Mouse (Mus musculus) erythroblast, embryonic 14.5 days (primary cell): Measurements from ENCODE around the gene Stk32b. TPM values are rescaled to one million over a fixed set of nuclear protein-coding genes. Genes with fewer than 3 reads are reported as not detected.

Source experiments
- H3K27me3 ChIP-seq: 2 replicates; pipeline ENCODE4 v1.6.1; 2012; ENCODE audit warnings: inconsistent platforms; ENCODE audit not compliant: control insufficient read depth
- H3K36me3 ChIP-seq: 2 replicates; pipeline ENCODE4 v1.6.1; 2012; ENCODE audit warnings: mild to moderate bottlenecking, inconsistent platforms; ENCODE audit not compliant: control insufficient read depth
- H3K4me1 ChIP-seq: 2 replicates; pipeline ENCODE4 v1.6.1; 2012; ENCODE audit warnings: inconsistent platforms; ENCODE audit not compliant: control insufficient read depth
- H3K4me3 ChIP-seq: replicated peaks from 2 replicates; pipeline ENCODE3; 2012; ENCODE audit warnings: moderate library complexity, mild to moderate bottlenecking, inconsistent platforms
- H3K9me3 ChIP-seq: 2 replicates; pipeline ENCODE4 v1.6.1; 2012; ENCODE audit warnings: low read length, inconsistent platforms, mixed read lengths; ENCODE audit not compliant: control insufficient read depth
- GATA1 ChIP-seq: IDR thresholded peaks from 2 replicates; pipeline ENCODE4 v1.6.1; 2012; ENCODE audit warnings: low read length, inconsistent platforms, mixed read lengths
- TAL1 ChIP-seq: IDR thresholded peaks from 3 replicates; pipeline ENCODE4 v1.6.1; 2012; ENCODE audit warnings: low read length, inconsistent platforms, mixed read lengths
- polyA plus RNA-seq: library from polyadenylated mRNA; stranded (reverse); fragments of >175 nt; gene quantifications from 2 replicates; pipeline ENCODE4 v1.2.3, GENCODE M21; 2012

The Stk32b gene
- polyA plus RNA-seq, 1 experiment, result 0.03 TPM

DNA sequence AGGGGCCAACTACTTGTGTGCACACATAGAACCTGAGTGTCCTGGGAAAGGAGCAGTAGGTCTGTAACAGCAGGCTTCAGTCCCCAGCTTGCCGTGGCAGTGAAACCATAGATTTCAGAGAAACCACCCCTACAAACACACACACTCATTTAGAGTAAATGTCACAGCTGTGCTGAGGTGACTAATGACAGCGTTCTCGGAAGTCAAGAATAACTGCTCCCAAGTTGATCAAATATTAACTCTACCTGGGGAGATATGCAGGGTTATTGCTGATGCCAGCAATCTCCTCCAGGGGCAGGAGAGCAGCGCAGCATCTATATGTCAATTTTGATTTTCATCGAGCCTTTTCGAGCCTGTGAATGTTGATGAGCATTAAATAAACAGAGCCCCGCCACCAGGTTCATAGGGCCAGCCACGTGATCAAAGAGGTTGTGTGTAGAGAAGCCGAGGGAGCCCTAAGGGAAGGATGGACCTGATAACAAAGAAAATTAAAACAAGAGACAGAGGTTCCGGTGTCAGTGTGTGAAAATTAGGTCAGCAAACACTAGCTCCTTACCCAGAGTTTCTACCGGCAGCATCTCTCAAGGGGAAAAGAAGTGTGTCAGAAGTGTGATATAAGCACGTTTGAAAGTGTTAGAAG lies 210.0 kb downstream of the Stk32b start:
- H3K4me3 ChIP-seq, result no peak overlapping the region
- TF ChIP-seq GATA1 (no peak), TAL1 (no peak)
- no peaks in the 10 kb centered on the region for H3K27me3 ChIP-seq
- no peaks in the 10 kb centered on the region for H3K4me1 ChIP-seq
- H3K9me3 ChIP-seq, result no peaks in the 10 kb centered on the region; the same call in 1 of the 2 replicates
- H3K36me3 ChIP-seq, result no peaks in the 10 kb centered on the region

DNA sequence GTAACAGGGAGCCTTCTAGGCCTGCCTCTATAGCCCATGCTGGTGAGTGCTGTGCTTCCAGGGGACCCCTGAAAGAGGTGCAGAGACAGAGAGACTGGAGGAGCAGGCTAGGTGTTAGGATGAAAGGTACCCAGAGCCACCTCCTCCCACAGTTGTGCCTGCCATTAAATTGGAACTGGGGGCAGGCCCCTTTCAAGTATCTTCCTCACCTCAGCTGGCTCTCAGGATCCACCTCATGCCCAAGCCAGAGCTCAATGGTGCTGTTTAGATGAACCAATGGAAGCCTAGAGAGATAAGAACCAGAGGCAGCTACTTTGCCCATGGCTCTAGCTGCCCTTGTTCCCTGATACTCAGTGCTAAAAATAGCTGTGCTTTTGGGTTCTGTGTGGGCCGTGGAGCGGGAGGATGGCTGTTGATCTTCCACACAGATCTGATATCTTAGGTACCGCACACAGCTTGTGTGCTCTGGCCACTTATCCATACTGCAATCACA lies 221.9 kb downstream of the Stk32b start:
- Histone ChIP-seq H3K27me3 (no peaks in the 10 kb centered on the region), H3K36me3 (no peaks in the 10 kb centered on the region)

DNA sequence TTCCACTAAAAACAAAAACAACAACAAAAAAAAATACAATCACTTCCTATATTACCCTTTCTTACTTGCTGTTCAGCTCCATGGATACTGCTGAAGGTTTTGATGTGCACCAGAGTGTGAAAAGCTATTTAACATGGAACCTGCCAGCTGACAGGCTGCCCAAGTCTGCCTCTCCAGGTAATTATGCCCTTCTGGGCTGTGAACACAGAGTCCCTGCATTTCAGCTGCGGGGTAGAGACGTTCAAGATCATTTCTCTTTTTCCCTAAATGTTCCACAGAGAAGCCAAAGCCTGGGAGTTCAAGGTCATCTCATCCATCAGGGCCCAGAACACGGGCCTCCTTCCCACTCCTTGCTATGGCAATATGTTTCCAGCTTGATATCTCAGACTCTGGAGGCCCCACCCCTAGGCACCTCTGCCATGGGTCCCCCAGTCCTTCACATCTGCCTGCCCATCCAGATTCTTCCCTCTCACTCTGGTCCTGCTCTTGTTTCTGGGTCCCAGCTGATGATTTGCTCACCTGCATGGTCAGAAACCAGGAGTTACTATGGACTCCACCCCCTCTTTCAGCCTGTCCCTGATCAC lies 244.9 kb downstream of the Stk32b start:
- H3K4me3 ChIP-seq, result no peak overlapping the region
- H3K9me3 ChIP-seq, result no peaks in the 10 kb centered on the region
- H3K36me3 ChIP-seq, result no peaks in the 10 kb centered on the region
- TF ChIP-seq GATA1, result no peak
- no peak for TF ChIP-seq TAL1
- peaks cover 9% of the 10 kb centered on the region for H3K4me1 ChIP-seq
- no peaks in the 10 kb centered on the region; the same call in 1 of the 2 replicates for H3K27me3 ChIP-seq

More for the DNA sequence above, 221.9 kb downstream of the Stk32b start:
- TF ChIP-seq TAL1 (no peak), GATA1 (no peak)
- no peak overlapping the region for H3K4me3 ChIP-seq
- H3K4me1 ChIP-seq, result no peaks in the 10 kb centered on the region
- H3K9me3 ChIP-seq, result peaks cover 7% of the 10 kb centered on the region; the same call in 1 of the 2 replicates

DNA sequence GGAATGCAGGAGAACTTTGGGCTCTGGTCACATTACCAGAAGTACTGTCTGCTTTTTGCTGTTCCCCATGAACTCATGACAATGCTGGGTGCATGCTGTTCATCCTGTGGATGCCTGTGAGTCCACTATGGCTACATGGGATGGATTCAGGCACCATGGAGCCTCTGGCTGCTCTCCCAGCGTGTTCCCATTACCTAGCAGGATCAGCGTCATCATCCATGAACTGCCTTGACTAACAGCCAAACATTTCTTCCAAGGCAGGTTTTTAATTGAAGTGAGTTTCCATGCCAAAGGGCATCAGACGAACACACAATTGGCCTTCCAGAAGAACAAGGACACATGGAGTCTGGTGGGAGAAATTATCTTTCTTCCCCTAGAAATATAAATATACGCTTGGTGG lies 245.4 kb downstream of the Stk32b start:
- no peak for TF ChIP-seq TAL1
- no peak for TF ChIP-seq GATA1
- no peaks in the 10 kb centered on the region for H3K9me3 ChIP-seq
- no peaks in the 10 kb centered on the region; the same call in 1 of the 2 replicates for H3K27me3 ChIP-seq
- H3K4me1 ChIP-seq, result peaks cover 9% of the 10 kb centered on the region
- no peak overlapping the region for H3K4me3 ChIP-seq
- no peaks in the 10 kb centered on the region for H3K36me3 ChIP-seq

DNA sequence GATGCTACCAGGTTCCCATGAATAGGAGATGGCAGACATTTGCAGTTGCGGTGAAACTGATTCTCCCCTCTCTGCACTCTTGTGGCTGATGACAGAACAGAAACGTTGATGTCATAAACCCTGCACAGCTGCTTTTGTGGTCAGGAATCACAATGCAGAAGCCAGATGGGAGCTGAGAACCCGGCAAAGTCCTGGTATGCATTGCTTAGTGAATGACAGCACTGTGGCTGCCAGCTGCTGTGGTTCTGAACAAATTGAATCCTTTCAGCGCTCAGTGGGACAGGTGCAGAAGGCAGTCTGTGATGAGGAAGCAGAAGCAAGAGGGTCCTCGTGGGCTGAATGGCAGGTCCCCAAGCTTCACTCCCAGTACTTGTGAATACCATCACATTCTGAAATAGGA lies 247.9 kb downstream of the Stk32b start:
- Histone ChIP-seq H3K36me3 (no peaks in the 10 kb centered on the region), H3K27me3 (no peaks in the 10 kb centered on the region; the same call in 1 of the 2 replicates), H3K4me1 (peaks cover 9% of the 10 kb centered on the region), H3K4me3 (no peak overlapping the region), H3K9me3 (no peaks in the 10 kb centered on the region)
- no peak for TF ChIP-seq GATA1
- TF ChIP-seq TAL1, result no peak

DNA sequence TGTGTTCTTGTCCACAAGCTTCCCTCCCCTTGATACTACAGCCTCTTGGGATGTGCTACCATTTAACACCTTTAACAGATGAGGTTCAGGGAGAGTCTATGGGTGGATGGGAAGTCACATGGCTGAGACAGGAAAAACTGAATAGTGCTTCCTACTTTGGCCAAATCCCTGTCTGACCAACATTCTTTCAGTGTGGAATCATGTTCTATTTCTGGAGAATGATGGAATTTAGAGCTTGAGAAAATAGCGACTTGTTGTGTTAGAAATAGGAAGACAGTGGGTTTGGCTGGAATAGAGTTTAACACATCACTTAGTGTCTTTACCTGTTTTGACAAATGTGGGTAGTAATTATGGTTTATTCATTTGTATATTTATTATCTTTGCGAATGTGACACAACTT lies 249.3 kb downstream of the Stk32b start:
- no peak for TF ChIP-seq TAL1
- TF ChIP-seq GATA1, result no peak
- H3K27me3 ChIP-seq, result no peaks in the 10 kb centered on the region; the same call in 1 of the 2 replicates
- H3K9me3 ChIP-seq, result no peaks in the 10 kb centered on the region
- H3K4me3 ChIP-seq, result no peak overlapping the region
- H3K4me1 ChIP-seq, result peaks cover 17% of the 10 kb centered on the region
- no peaks in the 10 kb centered on the region for H3K36me3 ChIP-seq

DNA sequence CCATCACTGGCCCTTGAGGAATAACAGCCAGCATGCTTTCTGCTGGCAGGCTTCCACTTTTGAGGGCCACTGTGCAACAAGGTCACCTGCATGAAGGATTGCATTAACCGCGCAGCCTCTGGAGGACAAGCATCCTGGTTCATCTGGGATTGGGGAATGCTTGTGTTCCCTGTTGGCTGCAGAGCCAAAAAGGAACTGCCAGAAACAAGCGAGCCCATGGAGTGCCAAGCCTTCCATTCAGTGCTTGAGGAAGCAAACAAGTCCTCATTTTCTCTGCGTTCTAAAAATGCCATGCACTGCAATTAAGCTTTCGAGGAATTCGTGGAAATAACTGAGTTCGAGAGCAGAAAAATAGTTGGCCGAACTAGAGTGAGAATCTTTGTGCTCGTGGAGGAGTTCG lies 251.5 kb downstream of the Stk32b start:
- Histone ChIP-seq H3K27me3 (no peaks in the 10 kb centered on the region; the same call in 1 of the 2 replicates), H3K4me1 (peaks cover 12% of the 10 kb centered on the region), H3K4me3 (no peak overlapping the region), H3K9me3 (no peaks in the 10 kb centered on the region), H3K36me3 (no peaks in the 10 kb centered on the region)
- TF ChIP-seq TAL1, result no peak
- TF ChIP-seq GATA1, result no peak

DNA sequence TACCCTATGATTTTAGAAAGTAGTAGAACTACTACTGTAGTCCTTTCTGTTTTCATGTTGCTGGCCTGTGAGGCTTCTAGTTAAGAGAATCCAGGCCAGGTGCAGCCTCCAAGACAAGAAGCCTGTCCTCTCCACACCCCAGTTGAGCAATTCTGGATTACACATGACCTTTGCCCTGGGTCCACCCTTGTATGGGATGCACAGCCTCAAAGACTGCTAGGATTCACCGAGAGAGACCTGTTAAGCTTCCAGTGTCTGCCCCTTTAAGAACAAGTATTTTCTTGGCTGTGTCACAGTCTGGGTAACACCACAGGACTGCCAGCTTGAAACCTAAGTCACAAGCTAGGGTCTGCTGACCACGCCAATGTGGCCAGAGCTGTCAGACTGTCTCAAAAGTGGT lies 258.7 kb downstream of the Stk32b start:
- TF ChIP-seq GATA1, result no peak
- TF ChIP-seq TAL1, result no peak
- Histone ChIP-seq H3K4me3 (no peak overlapping the region), H3K36me3 (no peaks in the 10 kb centered on the region), H3K9me3 (no peaks in the 10 kb centered on the region), H3K4me1 (peaks cover 61% of the 10 kb centered on the region), H3K27me3 (no peaks in the 10 kb centered on the region)

DNA sequence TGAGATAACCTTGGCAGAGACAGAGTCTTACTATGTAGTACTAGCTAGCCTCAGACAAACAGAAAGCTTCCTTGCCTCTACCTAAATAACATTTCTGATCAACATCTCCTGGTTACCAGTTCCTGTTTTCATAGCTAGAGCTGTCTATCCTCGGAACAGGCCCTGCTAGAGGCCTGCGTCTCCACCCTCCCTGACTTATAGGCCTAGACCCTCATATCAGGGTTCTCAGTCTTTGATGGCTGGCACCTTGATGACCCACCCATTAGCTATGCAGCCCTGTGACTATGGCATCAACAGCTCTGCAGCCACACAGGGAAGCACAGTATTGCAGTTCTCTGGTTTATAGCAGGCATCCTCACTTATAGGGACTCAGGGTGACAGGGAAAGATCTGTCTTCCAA lies 259.1 kb downstream of the Stk32b start:
- Histone ChIP-seq H3K4me3 (no peak overlapping the region), H3K27me3 (no peaks in the 10 kb centered on the region), H3K9me3 (no peaks in the 10 kb centered on the region), H3K36me3 (no peaks in the 10 kb centered on the region), H3K4me1 (peaks cover 61% of the 10 kb centered on the region)
- TF ChIP-seq GATA1 (no peak), TAL1 (no peak)
